Mouse (Mus musculus) liver, embryonic 16.5 days (tissue): ENCODE results near the gene 9230102O04Rik. TPM values are rescaled to one million over a fixed set of nuclear protein-coding genes. Genes with fewer than 3 reads are reported as not detected.

ENCODE experiments used
- ATAC-seq: fragments of 200-750 bp; cut with Nextera tagmentation; 2 replicates; pipeline ENCODE4 v1.8.0; 2017; ENCODE audit warnings: low read depth, mild to moderate bottlenecking, moderate number of reproducible peaks, moderate library complexity
- H3K27ac ChIP-seq: fragments of 300-500 bp; sonication (generic); 2 replicates; pipeline ENCODE4 v1.5.1; 2014; ENCODE audit warnings: mild to moderate bottlenecking, low read length
- H3K27me3 ChIP-seq: fragments of 300-500 bp; sonication (generic); 2 replicates; pipeline ENCODE4 v1.6.1; 2014; ENCODE audit warnings: low read depth, low read length, mixed read lengths; ENCODE audit not compliant: control insufficient read depth, insufficient read depth
- H3K36me3 ChIP-seq: fragments of 300-500 bp; sonication (generic); 2 replicates; pipeline ENCODE4 v1.6.1; 2014; ENCODE audit warnings: mild to moderate bottlenecking; ENCODE audit not compliant: control insufficient read depth, insufficient read depth
- H3K4me1 ChIP-seq: fragments of 300-500 bp; sonication (generic); 2 replicates; pipeline ENCODE4 v1.6.1; 2014; ENCODE audit warnings: low read depth, low read length, mixed read lengths; ENCODE audit not compliant: control insufficient read depth
- H3K4me2 ChIP-seq: fragments of 300-500 bp; sonication (generic); 2 replicates; pipeline ENCODE4 v1.6.1; 2014; ENCODE audit warnings: low read depth, low read length, mixed read lengths
- H3K4me3 ChIP-seq: fragments of 300-500 bp; sonication (generic); 2 replicates; pipeline ENCODE4 v1.5.1; 2014; ENCODE audit warnings: low read depth, mild to moderate bottlenecking, low read length
- H3K9ac ChIP-seq: fragments of 300-500 bp; sonication (generic); 2 replicates; pipeline ENCODE4 v1.6.1; 2014; ENCODE audit warnings: low read depth, low read length
- H3K9me3 ChIP-seq: fragments of 300-500 bp; sonication (generic); replicated peaks from 2 replicates; pipeline ENCODE4 v1.6.1; 2016; ENCODE audit warnings: low read length; ENCODE audit not compliant: control insufficient read depth
- WGBS: fragments of 180-500 bp; shearing (Covaris S2); extraction: QIAGEN DNeasy Blood & Tissue Kit; methylation state at CpG from one replicate; pipeline ENCODE4 v1.1.7; 2014; ENCODE audit not compliant: insufficient replicate concordance; 5-methylcytosine and 5-hydroxymethylcytosine counted together
- polyA plus RNA-seq: library from polyadenylated mRNA; unstranded; fragments of >200 nt; fragmentation: Nextera tagmentation; extraction: Ambion mirVana; gene quantifications from 2 replicates; pipeline ENCODE4 v1.2.1, GENCODE M21; 2015

Gene 9230102O04Rik
- polyA plus RNA-seq: not detected in 2 replicates

- H3K27me3 ChIP-seq: peaks cover 90% of the 10 kb centered on the region
- H3K36me3 ChIP-seq: no peaks in the 10 kb centered on the region
- H3K4me3 ChIP-seq: peak within 1 kb of the TSS; percentile 40
- peak; percentile 73 for ATAC-seq
- no peaks in the 10 kb centered on the region for H3K9me3 ChIP-seq
- no peak within 1 kb of the TSS for H3K27ac ChIP-seq
- peak within 1 kb of the TSS; percentile 56 for H3K4me2 ChIP-seq
- H3K9ac ChIP-seq: no peak within 1 kb of the TSS
- under 1% methylated on average over 30 of the region's 30 CpGs for WGBS
- H3K4me1 ChIP-seq: no peaks in the 10 kb centered on the region; the same call in 1 of the 2 replicates
These were observed at the start of gene 9230102O04Rik for GRCm38 (mm10) chr2:9888913-9889650. TSS of gene 9230102O04Rik (minus strand) at chr2:9889540.

DNA sequence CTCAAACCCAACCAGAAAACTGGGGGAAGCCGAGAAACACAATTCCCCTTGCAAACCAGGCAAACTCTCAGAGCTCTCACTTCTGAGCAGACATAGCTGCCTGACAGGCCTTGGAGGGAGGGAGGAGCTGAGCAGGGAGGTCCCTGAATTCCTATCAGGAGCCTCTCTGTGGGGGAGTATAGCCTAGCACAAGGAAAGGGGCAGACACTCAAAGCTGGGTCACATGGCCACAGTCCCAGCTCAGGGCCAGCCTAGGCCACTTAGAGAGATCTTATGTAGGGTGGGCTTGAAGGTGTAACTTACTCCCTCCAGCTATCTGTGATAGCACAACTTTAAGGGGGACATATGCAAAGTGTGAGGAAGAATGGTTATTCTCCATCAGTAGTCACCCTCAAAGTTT, 46.6 kb upstream of the 9230102O04Rik start:
- Histone ChIP-seq H3K4me2 (no peak overlapping the region), H3K4me3 (no peak overlapping the region), H3K9ac (no peak overlapping the region), H3K27me3 (no peaks in the 10 kb centered on the region), H3K27ac (no peak overlapping the region), H3K36me3 (no peaks in the 10 kb centered on the region), H3K4me1 (no peaks in the 10 kb centered on the region), H3K9me3 (no peaks in the 10 kb centered on the region)
- ATAC-seq: no peak
- no CpG with 5 or more reads among the region's 1 CpGs for WGBS

GRCm38 (mm10) chr2:9926905-9927283, 37.6 kb upstream of the 9230102O04Rik start:
- Histone ChIP-seq H3K27me3 (no peaks in the 10 kb centered on the region), H3K36me3 (no peaks in the 10 kb centered on the region), H3K9me3 (no peaks in the 10 kb centered on the region), H3K27ac (no peak overlapping the region), H3K4me2 (no peak overlapping the region), H3K4me1 (no peaks in the 10 kb centered on the region), H3K9ac (no peak overlapping the region), H3K4me3 (no peak overlapping the region)
- WGBS: 65% methylated on average over 4 of the region's 4 CpGs
- ATAC-seq: no peak

GRCm38 (mm10) chr2:9926194-9926904, 37.0 kb upstream of the 9230102O04Rik start:
- Histone ChIP-seq H3K9me3 (no peaks in the 10 kb centered on the region), H3K27ac (peak overlapping the region; percentile 61), H3K4me2 (no peak overlapping the region; the same call in 1 of the 2 replicates), H3K4me3 (no peak overlapping the region), H3K9ac (no peak overlapping the region), H3K36me3 (no peaks in the 10 kb centered on the region), H3K27me3 (no peaks in the 10 kb centered on the region), H3K4me1 (no peaks in the 10 kb centered on the region)
- WGBS: 31% methylated on average over 7 of the region's 7 CpGs
- peak; percentile 77 for ATAC-seq

DNA sequence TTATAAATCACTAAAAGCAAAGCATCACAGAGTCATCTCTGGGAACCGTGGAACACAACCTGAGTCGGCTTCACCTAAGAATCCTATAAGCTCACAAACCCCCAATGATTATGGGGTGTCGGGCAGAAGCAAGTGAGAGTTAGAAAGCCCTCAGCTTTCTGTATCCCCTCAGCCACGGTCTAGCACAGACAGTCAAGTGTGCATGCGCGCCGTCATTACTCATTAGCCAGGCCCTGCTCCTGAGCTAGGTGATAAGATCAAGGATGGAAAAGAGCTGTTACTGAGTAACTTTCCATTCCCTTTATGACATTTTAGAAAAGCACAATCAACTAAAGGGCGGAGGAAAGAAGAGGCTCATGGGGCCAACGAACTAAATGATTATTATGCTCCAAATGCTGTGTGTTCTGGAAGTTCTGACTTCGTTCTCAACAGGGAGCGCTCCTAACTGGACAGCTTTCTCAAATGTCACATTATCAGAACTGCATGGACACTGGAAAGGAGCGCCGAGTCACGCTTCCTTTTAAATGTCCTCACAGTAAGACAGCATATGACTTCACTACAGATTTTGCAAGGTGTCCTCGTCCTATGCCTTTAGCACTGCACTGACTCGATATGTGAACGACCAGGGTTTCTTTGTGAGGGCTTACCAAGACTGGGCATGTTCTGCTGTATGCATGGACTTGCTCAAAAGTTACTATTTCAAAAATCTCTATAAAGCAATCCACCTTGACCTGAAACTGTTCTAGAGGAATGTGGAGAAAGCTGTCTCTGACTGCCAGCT, 29.5 kb upstream of the 9230102O04Rik start:
- peak overlapping the region; percentile 67 for H3K27ac ChIP-seq
- 70% methylated on average over 17 of the region's 17 CpGs for WGBS
- peaks cover 2% of the 10 kb centered on the region; the same call in 1 of the 2 replicates for H3K36me3 ChIP-seq
- H3K9me3 ChIP-seq: no peaks in the 10 kb centered on the region
- ATAC-seq: peak; percentile 89
- H3K4me2 ChIP-seq: peak overlapping the region; percentile 15; the same call in 1 of the 2 replicates
- no peak overlapping the region for H3K9ac ChIP-seq
- no peak overlapping the region for H3K4me3 ChIP-seq
- H3K27me3 ChIP-seq: no peaks in the 10 kb centered on the region
- H3K4me1 ChIP-seq: no peaks in the 10 kb centered on the region; the same call in 1 of the 2 replicates

DNA sequence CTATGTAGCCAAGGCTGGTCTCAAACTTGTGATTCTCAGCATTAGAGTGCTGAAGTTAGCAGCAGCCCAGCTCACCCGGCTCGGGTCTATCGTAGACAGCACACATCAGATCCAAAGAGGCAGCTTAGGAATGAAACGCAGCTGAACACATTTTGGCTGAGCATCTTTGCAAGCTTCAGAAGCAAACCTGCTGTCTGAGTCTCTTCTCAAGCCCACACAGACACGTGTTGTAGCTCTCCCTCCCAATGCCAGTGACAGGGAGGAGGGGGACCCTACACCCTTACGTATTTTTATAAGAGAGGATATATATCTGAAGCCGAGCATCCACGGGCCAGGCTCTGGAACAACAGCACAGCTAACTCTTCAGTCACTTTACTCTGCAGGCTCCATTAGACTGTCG, 28.3 kb upstream of the 9230102O04Rik start:
- Histone ChIP-seq H3K36me3 (peaks cover 2% of the 10 kb centered on the region; the same call in 1 of the 2 replicates), H3K9me3 (no peaks in the 10 kb centered on the region), H3K4me3 (no peak overlapping the region), H3K4me2 (no peak overlapping the region), H3K27me3 (no peaks in the 10 kb centered on the region), H3K9ac (no peak overlapping the region), H3K4me1 (no peaks in the 10 kb centered on the region; the same call in 1 of the 2 replicates), H3K27ac (no peak overlapping the region)
- 79% methylated on average over 9 of the region's 9 CpGs for WGBS
- no peak for ATAC-seq

DNA sequence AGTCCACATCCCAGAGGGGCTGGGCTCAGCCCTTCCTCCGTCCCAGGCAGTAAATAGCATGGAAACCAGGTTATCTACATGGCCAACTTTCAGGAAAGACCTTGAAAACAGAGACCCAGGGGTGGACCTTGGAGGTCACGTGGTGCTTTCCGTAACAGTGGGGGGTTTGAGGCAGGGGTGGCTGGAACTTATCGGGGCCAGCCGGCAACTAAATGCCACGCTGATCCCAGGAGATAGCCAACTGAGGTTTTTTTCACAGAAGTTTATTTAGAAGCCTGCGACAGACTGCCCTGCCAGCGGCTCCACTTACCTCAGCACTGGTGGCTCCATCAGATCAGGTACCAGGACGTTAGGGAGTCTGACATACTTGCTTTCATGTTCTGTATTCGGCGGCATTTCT, 16.7 kb upstream of the 9230102O04Rik start:
- H3K9ac ChIP-seq: no peak overlapping the region
- peak; percentile 43 for ATAC-seq
- H3K4me3 ChIP-seq: peak overlapping the region; percentile 31
- peak overlapping the region; percentile 25 for H3K4me2 ChIP-seq
- 1% methylated on average over 11 of the region's 11 CpGs for WGBS
- peaks cover 3% of the 10 kb centered on the region for H3K4me1 ChIP-seq
- no peaks in the 10 kb centered on the region for H3K36me3 ChIP-seq
- H3K27ac ChIP-seq: no peak overlapping the region
- no peaks in the 10 kb centered on the region for H3K27me3 ChIP-seq
- no peaks in the 10 kb centered on the region for H3K9me3 ChIP-seq

DNA sequence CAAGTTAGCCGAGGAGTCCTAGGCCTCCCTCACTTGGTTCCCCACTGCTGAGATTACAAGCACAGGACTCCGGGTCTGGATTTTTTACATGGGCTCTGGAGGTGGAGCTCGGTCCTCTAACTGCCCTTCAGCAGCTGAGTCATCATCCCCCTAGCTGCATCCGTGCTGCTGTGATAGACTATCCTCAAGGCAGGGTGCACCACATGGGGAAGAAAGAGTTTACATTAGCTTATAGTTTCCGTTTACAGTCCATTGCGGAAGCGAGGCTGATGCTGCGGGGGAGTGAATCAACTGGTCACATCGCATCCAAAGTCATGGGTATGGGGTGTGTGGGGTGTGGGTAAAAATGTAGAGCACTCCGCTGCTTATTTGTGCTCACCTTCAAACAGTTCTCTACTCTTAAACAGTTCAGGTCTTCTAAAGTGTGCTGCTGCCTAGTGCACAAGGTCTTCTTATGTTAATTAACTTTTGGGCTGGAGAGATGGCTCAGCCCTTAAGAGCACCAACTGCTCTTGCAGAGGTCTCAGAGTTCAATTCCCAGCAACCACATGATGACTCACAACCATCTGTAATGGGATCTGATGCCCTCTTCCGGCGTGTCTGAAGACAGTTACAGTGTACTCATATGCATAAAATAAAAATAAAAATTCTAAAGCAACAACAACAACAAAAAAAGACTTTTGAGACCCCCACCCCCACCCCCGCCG, 14.7 kb upstream of the 9230102O04Rik start:
- 39% methylated on average over 14 of the region's 14 CpGs for WGBS
- ATAC-seq: no peak
- H3K27ac ChIP-seq: no peak overlapping the region

More for the DNA sequence above, 14.7 kb upstream of the 9230102O04Rik start:
- H3K9ac ChIP-seq: no peak overlapping the region
- H3K9me3 ChIP-seq: no peaks in the 10 kb centered on the region
- no peak overlapping the region for H3K4me3 ChIP-seq
- H3K4me2 ChIP-seq: no peak overlapping the region
- H3K27me3 ChIP-seq: peaks cover 3% of the 10 kb centered on the region; the same call in 1 of the 2 replicates
- no peaks in the 10 kb centered on the region for H3K36me3 ChIP-seq
- peaks cover 3% of the 10 kb centered on the region for H3K4me1 ChIP-seq
